Mouse (Mus musculus): ENCODE data around the gene Pacrg.

DNA sequence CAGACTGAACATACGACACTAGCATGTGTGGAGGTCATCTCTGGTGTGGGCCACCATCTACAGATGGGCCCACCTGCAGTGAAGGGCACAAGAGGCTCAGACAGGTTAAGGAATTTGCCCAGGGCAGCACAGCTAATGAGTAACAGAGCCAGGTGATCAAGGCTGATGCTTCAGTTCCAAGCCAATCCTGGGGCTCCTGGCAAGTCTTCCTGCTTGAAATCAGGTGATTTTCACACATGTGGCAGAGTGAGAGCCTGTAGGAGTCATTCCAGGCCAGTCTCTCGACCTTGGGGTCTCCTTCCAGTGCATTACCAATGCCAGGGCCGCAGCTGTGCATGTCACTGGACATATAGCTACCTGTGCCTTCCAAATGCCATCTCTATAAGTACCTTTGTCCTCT lies 438.6 kb downstream of the Pacrg start:
- TF ChIP-seq CTCF (IDR thresholded peaks at IDR 0.05; ENCODE audit: low read depth) (no peak), EP300 (optimal IDR thresholded peaks at IDR 0.05) (no peak)

All from stomach, postnatal 0 days (tissue).